Mouse (Mus musculus): Measurements from ENCODE around the gene Akr1b3.

- TF ChIP-seq CTCF (IDR thresholded peaks at IDR 0.05 in 2 of 3, conservative IDR thresholded peaks at IDR 0.05 in 1 of 3; ENCODE audit: control insufficient read depth in 1 of 3, insufficient read depth in 1 of 3, low read depth in 2 of 3, low read length in 3 of 3, poor library complexity in 1 of 3, severe bottlenecking in 1 of 3) (no peak), CHD2 (IDR thresholded peaks at IDR 0.05; ENCODE audit: low read length) (no peak), POLR2A (IDR thresholded peaks at IDR 0.05; ENCODE audit: control insufficient read depth in 1 of 2, insufficient read depth in 1 of 2, low read depth in 1 of 2, low read length in 2 of 2, poor library complexity in 1 of 2) (no peak), POLR2AphosphoS2 (IDR thresholded peaks at IDR 0.05; ENCODE audit: low read length) (no peak)
Measured at GRCm38 (mm10) chr6:34344135-34344850, 27.0 kb upstream of the Akr1b3 start.

All from MEL (cell line).